Mouse (Mus musculus) cerebellum, adult 2 months (tissue): ENCODE measurements around the gene Arpp19.

Experiments
- CTCF ChIP-seq: fragments of 200-500 bp; IDR thresholded peaks from 2 replicates; pipeline ENCODE4 v1.5.1; 2011; ENCODE audit warnings: low read depth, mild to moderate bottlenecking, control low read depth, low read length, moderate library complexity, borderline replicate concordance; ENCODE audit not compliant: insufficient read depth
- POLR2A ChIP-seq: fragments of 200-500 bp; IDR thresholded peaks from 2 replicates; pipeline ENCODE4 v1.6.1; 2011; ENCODE audit warnings: low read length, control low read depth, borderline replicate concordance; ENCODE audit not compliant: insufficient read depth

GRCm38 (mm10) chr9:75043191-75043590 lies 5.8 kb downstream of the Arpp19 start:
- TF ChIP-seq CTCF (no peak), POLR2A (no peak)
